Mouse (Mus musculus): ENCODE measurements around the gene Chst15.

DNA sequence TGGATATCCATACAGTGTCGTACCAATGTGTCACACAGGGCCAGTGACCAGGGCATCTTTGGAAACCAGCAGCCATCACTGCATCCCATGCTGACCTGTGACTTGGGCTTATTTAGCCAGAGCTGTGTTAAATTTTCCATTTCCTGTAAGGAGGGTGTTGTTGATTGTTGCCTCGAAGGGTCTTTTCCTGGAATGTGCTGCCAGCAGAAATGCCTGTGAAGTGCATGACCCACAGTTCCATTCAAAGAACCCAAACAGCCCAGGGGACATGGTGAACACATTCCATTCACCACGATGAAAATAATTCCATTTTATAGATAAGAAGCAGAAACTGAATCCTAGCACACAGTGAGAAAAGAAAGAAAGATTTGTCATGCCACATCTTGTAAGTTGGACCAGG is 41.2 kb upstream of the Chst15 start:
- no peak for TF ChIP-seq POLR2A (IDR thresholded peaks at IDR 0.05; ENCODE audit: control insufficient read depth, low read depth, low read length)
- TF ChIP-seq CTCF (IDR thresholded peaks at IDR 0.05; ENCODE audit: control insufficient read depth, insufficient read depth, insufficient replicate concordance, low read depth, low read length): no peak
